Mouse (Mus musculus) adrenal gland (tissue): ENCODE measurements around the gene Tmsb10.

Experiments used
- intact Hi-C: fragments of 180-260 bp; cut with DNase I; formaldehyde crosslinking; loops from one replicate; pipeline ENCODE4 v1.15.1; 2025
- long read RNA-seq, 2 experiments: library from polyadenylated mRNA; unstranded; transcript quantifications; one replicate each; pipeline ENCODE4 v2.0.0; 2020; ENCODE audit warnings: borderline replicate concordance in 1 of 2; ENCODE audit not compliant: insufficient replicate concordance in 1 of 2

The Tmsb10 gene
- long read RNA-seq, experiment 1, transcript Tmsb10-202 (2 exons, 690 nt) = minor isoform, 7 of 303 reads
- long read RNA-seq, experiment 1, transcript Tmsb10-203 (3 exons, 570 nt) = major isoform, 294 of 303 reads
- long read RNA-seq, experiment 1, partial matches to known transcripts = 0 of 303 reads
- long read RNA-seq, experiment 1, other reads (novel, unspliced or antisense) = 2 of 303 reads
- long read RNA-seq, experiment 2, transcript Tmsb10-202 (2 exons, 690 nt) = minor isoform, 9 of 400 reads
- long read RNA-seq, experiment 2, transcript Tmsb10-203 (3 exons, 570 nt) = major isoform, 384 of 400 reads
- long read RNA-seq, experiment 2, partial matches to known transcripts = 0 of 400 reads
- long read RNA-seq, experiment 2, other reads (novel, unspliced or antisense) = 6 of 400 reads

DNA sequence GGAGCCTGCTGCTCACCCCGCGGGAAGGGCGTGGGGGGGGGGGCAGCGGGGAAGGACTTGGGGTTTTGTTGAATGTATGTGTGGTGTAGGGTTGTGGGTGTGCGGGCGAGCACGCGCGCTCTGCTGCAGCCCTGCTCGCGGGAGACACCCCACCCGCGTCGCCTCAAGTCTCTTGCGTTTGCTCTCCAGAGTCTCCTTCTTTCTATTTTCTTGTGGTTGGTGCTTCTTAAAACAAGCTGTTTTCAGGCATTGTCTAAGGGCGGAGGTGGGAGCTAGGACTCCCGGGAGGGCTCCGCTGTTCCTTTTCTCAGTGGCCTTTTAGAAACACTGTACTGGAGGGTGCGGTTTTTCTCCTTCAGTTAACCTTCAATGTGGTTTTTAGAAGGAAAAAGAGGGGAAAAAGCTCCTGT, at the start of gene Tmsb10:
Gene Tmsb10, minus strand, starts transcription at position 87 of the 410 bp plus-strand sequence.
- intact Hi-C loops = no loop called here

DNA sequence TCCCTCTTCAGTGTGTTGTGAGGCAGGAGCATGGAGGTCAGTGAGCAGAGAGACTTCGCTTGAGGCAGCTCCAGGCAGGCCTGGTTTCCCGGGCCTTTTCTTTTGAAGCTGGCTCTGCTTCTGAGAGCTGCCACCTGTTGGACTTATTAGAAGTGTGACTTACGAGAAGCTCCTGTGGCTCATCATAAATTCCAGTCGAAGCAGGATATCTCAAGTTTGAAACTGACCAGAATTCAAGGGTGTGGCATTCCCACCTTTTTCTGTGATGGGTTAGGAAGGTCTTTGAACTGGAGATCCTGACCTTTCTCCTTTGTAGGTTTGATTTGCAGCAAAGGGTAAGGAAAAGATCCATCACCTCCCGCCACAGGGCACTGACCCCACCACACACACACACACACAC, 45.1 kb upstream of the Tmsb10 start:
- intact Hi-C loops = no loop called here

DNA sequence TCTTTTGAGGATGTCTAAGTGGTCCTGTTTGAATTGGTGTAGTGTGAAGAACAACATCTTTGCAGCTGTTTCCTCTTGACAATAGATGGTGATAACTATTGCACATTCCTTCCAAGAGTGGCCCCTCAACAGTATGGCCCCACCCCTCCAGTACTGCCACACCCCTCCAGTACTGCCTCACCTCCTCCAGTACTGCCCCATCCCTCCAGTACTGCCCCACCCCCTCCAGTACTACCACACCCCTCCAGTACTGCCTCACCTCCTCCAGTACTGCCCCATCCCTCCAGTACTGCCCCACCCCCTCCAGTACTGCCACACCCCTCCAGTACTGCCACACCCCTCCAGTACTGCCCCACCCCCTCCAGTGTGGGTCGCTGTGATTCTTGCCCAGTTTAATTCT, 43.8 kb upstream of the Tmsb10 start:
- intact Hi-C loops = no loop called here

DNA sequence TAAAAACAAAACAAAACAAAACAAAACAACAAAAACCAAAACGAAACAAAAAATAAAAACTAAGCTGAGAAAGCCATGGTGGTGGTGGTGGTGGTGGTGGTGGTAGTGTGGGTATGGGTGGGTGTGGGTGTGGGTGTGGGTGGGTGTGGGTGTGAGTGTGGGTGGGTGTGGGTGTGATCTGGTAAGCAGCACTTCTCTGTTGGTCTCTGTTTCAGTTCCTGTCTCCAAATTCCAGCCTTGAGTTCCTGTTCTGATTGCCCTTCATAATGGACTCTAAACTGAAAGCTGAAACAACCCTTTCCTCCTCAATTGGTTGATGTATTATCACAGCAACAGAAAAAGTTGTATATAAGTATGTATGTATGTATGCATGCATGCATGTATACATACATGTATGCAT, 40.3 kb upstream of the Tmsb10 start:
- intact Hi-C loops = no loop called here

GRCm38 (mm10) chr6:72993688-72994082, 35.1 kb upstream of the Tmsb10 start:
- intact Hi-C loops = no loop called here

GRCm38 (mm10) chr6:72993054-72993687, 34.6 kb upstream of the Tmsb10 start:
- intact Hi-C loops = no loop called here

GRCm38 (mm10) chr6:72990206-72990605, 31.7 kb upstream of the Tmsb10 start:
- intact Hi-C loops = no loop called here

- intact Hi-C loops = no loop called here
Measured at GRCm38 (mm10) chr6:72989028-72989736, 30.6 kb upstream of the Tmsb10 start.

DNA sequence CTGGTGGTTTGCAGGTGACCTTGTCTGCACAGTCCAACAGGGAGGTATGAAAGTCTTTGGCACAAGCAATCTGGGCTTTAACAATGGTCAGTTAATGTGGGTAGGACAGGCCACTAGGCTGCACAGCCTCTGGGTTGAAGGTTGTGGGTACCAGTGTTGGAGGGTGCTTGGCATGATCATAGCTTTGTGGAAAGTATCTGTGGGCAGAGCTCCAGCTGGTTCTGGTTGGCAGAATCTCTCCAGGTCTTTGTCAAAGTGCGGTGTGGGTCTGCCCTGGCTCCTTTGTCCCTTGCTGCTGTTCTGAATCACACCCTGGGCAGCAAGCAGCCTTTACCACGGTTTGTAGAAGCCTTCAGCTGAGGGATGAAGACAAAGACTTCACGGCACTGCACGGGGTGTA, 24.0 kb upstream of the Tmsb10 start:
- intact Hi-C loops = no loop called here

DNA sequence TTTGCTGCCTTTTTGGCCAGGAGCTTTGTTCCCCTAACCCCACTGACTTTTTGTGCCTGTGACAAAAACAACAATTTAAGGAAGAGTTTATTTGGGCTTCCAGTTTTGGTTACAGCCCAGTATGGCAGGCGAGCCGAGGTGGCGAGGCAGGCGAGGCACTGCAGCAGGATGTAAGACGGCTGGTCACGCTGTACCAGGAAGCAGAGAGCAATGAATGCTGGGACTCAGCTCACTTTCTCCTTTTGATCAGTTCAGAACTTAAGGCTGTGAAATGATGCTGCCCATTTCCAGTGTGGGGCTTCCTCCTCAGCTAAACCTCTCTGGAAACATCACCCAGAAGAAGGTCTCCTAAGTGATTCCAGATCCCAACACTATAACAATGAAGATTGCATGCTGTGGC, 23.3 kb upstream of the Tmsb10 start:
- intact Hi-C loops = no loop called here

DNA sequence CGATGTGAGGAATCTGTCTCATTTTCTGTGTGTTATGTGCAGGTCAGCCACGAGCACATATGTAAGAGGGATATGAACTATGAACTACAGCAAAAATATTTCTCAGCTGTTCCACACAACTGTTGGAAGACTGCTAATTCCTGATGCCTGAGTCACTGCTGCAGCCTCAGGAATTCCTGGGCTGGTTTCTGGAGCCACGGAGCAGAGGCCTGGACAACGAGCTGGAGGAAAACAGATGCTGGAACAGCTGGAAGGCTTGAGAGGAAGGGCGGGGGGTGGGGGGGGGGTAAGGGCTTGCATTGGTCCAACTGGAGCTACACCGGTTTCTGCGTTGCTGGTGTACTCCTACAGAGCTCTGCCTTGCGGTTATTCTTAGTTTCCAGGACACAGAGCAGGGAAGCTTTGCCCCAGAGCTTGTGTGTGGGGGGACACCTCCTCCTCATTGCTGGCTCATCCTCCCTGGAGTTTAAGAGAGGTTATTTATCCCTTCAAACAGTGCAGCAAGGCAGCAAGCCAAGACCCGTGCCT, 22.6 kb upstream of the Tmsb10 start:
- intact Hi-C loops = no loop called here

GRCm38 (mm10) chr6:72976866-72977265, 18.3 kb upstream of the Tmsb10 start:
- intact Hi-C loops = no loop called here

DNA sequence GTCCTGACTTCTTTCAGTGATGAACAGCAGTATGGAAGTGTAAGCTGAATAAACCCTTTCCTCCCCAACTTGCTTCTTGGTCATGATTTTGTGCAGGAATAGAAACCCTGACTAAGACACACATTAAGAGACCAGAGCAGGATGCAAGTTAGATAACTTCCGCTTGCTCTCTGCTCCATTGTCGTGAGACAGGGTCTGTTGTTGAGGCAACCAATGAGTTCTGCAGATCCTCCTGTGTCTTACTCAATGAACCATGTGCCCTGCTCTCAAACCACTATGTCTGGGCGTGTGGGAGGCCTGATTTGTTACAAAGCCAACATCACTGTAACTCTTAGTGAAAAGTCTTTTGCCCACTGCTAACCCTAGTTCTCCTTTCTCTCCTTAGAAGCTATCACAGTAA, 12.5 kb upstream of the Tmsb10 start:
- intact Hi-C loops = no loop called here

- intact Hi-C loops = no loop called here
Measured at GRCm38 (mm10) chr6:72969787-72970186, 11.2 kb upstream of the Tmsb10 start.

DNA sequence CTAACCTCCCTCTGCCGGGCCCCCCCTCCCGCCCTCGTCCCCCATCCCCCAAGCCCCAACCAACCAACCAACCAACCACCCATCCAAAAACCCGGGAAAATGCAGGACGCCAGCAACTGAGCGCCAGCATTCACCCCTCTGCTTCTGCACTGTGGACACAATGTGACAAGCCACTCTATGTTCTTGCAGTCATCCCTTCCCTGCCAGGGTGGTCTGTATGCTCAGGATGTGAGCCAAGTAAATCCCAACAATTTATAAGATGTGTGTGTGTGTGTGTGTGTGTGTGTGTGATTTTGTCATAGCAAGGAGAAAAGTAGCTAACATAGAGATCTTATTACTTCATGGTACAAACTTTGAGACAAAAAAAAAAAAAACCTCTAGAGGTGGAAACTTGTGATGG, 6.7 kb upstream of the Tmsb10 start:
- intact Hi-C loops = no loop called here

GRCm38 (mm10) chr6:72962281-72962741, 3.8 kb upstream of the Tmsb10 start:
- intact Hi-C loops = no loop called here

DNA sequence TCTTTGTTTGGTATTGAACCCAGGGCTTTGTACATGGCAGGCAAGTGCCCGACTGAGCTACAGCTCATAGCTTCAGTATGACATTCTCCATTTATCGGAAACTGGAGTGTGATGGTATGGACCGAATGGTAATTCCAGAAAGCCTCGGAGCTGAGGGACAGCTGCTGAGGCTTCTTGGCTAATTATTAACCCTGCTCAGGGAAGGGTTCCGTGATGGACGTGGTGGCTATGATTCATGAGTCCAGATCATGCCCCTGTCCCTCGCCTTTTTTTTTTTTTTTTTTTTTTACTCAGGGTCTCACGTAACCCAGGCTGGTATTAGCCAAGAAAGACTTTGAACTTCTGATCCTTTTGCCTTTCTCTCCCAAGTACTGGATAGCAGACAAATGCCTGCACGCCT, 3.1 kb upstream of the Tmsb10 start:
- intact Hi-C loops = no loop called here

GRCm38 (mm10) chr6:72960675-72961074, 2.1 kb upstream of the Tmsb10 start:
- intact Hi-C loops = no loop called here

GRCm38 (mm10) chr6:72959175-72959574, 627 bp upstream of the Tmsb10 start:
- intact Hi-C loops = no loop called here

DNA sequence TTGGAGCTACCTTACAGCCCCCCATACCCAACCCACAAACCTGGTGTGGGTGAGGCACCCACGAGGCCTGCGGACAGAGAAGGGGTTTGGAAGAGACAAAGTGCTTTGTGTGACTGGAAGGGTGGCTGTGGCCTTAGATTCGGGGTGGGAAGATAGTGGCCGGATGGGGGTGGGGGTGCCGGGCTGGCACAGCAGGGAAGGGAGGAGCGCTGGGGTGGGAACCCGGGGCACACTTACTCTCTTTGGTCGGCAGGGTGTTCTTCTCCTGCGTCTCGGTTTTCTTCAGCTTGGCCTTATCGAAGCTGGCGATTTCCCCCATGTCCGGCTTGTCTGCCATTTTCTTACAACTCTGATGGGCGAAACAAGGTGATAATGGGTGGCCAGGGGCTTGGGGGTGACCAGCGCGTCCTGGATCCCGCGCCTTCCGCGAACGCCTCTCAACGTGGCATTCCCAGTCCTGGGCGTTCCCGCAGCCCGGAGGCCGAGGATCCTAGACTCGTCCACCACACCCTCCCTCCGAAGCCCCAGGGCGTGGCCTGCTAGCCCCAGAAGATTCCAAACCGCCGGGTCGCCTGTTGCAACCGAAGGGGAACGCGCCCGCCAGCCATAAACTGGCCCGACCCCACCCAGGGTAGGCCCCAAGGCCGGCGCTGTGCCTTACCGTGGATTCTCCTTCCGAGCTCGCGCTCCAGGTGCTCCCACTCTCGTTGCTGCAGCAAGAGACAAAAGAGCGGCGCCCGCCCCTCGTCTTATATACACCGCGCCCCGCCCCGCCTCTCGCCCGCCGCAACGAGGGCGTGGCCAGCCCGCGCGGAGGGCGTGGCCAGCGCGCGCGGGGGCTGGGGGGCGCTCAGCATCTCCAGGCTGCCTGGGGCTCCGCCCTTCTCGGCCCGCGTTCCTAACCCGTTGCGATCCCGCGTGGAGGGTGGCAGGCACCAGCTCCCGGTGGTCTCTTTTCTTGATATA, 589 bp downstream of the Tmsb10 start:
- intact Hi-C loops = no loop called here

DNA sequence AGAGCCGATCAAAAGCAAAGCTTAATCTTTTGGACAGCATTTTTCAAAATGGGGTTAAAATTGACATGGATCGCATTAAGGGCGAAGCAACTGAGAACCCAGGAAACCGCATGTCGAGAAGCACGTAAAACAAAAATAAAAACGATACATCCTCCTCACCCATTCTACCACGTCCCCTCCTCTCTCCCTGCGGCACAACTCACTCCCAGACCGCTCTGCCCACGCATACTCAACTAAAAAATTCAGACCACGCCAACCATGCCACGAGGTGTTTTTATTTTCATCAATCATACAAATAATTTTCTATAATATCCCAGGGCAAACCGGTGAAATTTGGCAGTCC, 1.5 kb downstream of the Tmsb10 start:
- intact Hi-C loops = no loop called here
